Comparison of ENCODE assay signal across 13 mouse cellular contexts in genomic region chr5:32085971-32086370, GRCm38 (mm10).
"Had no signal": no experiment of that assay in that cellular context is flagged by ENCODE, and none has a peak within 500 bp of the region (broad histone marks: within the 10 kb centered on the region; RNA-seq: fewer than 3 reads in every experiment).

No protein-coding gene starts in this region.

- H3K36me3 ChIP-seq: midbrain, embryonic 12.5 days; midbrain, embryonic 15.5 days; neural tube, embryonic 12.5 days; stomach, embryonic 15.5 days had no signal

- H3K4me2 ChIP-seq: lung, embryonic 14.5 days; midbrain, embryonic 12.5 days; midbrain, embryonic 15.5 days; neural tube, embryonic 12.5 days; stomach, embryonic 15.5 days had no signal

- DNase-seq: lung, adult 18-20 months; lung, embryonic 14.5 days; lung, postnatal 10 days; lung, postnatal 4 days; right cerebral cortex, postnatal 14 days; thymus, adult 2 months; thymus, postnatal 25 days; thymus, postnatal 4 days had no signal

- H3K9me3 ChIP-seq: megakaryocyte, embryonic 14.5 days; midbrain, embryonic 12.5 days; midbrain, embryonic 15.5 days; neural tube, embryonic 12.5 days; stomach, embryonic 15.5 days had no signal

- H3K27ac ChIP-seq: midbrain, embryonic 12.5 days; midbrain, embryonic 15.5 days; neural tube, embryonic 12.5 days; stomach, embryonic 15.5 days had no signal

- H3K9ac ChIP-seq: lung, embryonic 14.5 days; midbrain, embryonic 12.5 days; midbrain, embryonic 15.5 days; neural tube, embryonic 12.5 days; stomach, embryonic 15.5 days had no signal

- H3K4me3 ChIP-seq: midbrain, embryonic 12.5 days; midbrain, embryonic 15.5 days; neural tube, embryonic 12.5 days; stomach, embryonic 15.5 days had no signal

- H3K4me1 ChIP-seq: stomach, embryonic 15.5 days had no signal

- H3K27me3 ChIP-seq: midbrain, embryonic 12.5 days; midbrain, embryonic 15.5 days; neural tube, embryonic 12.5 days; stomach, embryonic 15.5 days had no signal

- ATAC-seq: midbrain, embryonic 15.5 days had no signal
